Comparison of ENCODE assay signal across 12 mouse cellular contexts in genomic region chr7:42107061-42107460, GRCm38 (mm10). TPM values are rescaled to one million over a fixed set of nuclear protein-coding genes. Genes with fewer than 3 reads are reported as not detected.
"Had no signal": no experiment of that assay in that cellular context is flagged by ENCODE, and none has a peak within 500 bp of the region (broad histone marks: within the 10 kb centered on the region; RNA-seq: fewer than 3 reads in every experiment).

No protein-coding gene starts in this region.

RNA-seq across cellular contexts. Expression of gene Vmn2r60, which starts 0.5 kb away (rescaled TPM):
- polyA plus RNA-seq: neural tube, embryonic 14.5 days; neural tube, embryonic 15.5 days; small intestine, adult 2 months; spleen, adult 2 months; stomach, embryonic 14.5 days; stomach, embryonic 15.5 days; stomach, embryonic 16.5 days; testis, adult 2 months; thymus, adult 2 months; thymus, postnatal 0 days; urinary bladder, adult 2 months had no signal

RNA-seq across cellular contexts. Expression of gene Vmn2r59, which starts 48.2 kb away (rescaled TPM):
- polyA plus RNA-seq: neural tube, embryonic 14.5 days; neural tube, embryonic 15.5 days; small intestine, adult 2 months; spleen, adult 2 months; stomach, embryonic 14.5 days; stomach, embryonic 15.5 days; stomach, embryonic 16.5 days; stomach, postnatal 0 days; testis, adult 2 months; thymus, adult 2 months; thymus, postnatal 0 days; urinary bladder, adult 2 months had no signal
